Mouse (Mus musculus): ENCODE data around the gene Sh3rf1. TPM values are rescaled to one million over a fixed set of nuclear protein-coding genes. Genes with fewer than 3 reads are reported as not detected.

Gene Sh3rf1
- polyA plus RNA-seq, 2 experiments = 8.8 to 12.8 TPM

GRCm38 (mm10) chr8:61391058-61391434 lies 167.4 kb downstream of the Sh3rf1 start:
- H3K27ac ChIP-seq (replicated peaks; ENCODE audit: low read depth, low read length) = 0 out of 2 replicates have a peak overlapping the region, but pooled peaks have one; percentile 40
- H3K27me3 ChIP-seq (ENCODE audit: control insufficient read depth, insufficient read depth, low read length) = no peaks in the 10 kb centered on the region
- no peak overlapping the region for H3K9ac ChIP-seq (ENCODE audit: low read depth, low read length, severe bottlenecking)
- no peak overlapping the region for H3K4me3 ChIP-seq (replicated peaks; ENCODE audit: low read length)
- peak; percentile 81 for ATAC-seq (ENCODE audit: low FRiP score, low read depth)
- H3K9me3 ChIP-seq (ENCODE audit: control insufficient read depth, low read length) = no peaks in the 10 kb centered on the region
- no peak for TF ChIP-seq POLR2A (IDR thresholded peaks at IDR 0.05; ENCODE audit: borderline replicate concordance, extremely low read depth, insufficient read depth, insufficient read length)
- peak; percentile 82 for DNase-seq (ENCODE audit: low spot score)
- 47% methylated on average over 12 of the region's 13 CpGs for WGBS
- no peak overlapping the region for H3K4me2 ChIP-seq (replicated peaks; ENCODE audit: low read depth, low read length, severe bottlenecking)
- peaks cover 10% of the 10 kb centered on the region for H3K36me3 ChIP-seq (ENCODE audit: control insufficient read depth, insufficient read depth, low read length)
- peaks cover 33% of the 10 kb centered on the region for H3K4me1 ChIP-seq (ENCODE audit: control insufficient read depth, insufficient read depth, low read length)

- ATAC-seq (ENCODE audit: low FRiP score, low read depth) (no peak), DNase-seq (ENCODE audit: low spot score) (no peak)
- no peaks in the 10 kb centered on the region for H3K27me3 ChIP-seq (ENCODE audit: control insufficient read depth, insufficient read depth, low read length)
- H3K27ac ChIP-seq (replicated peaks; ENCODE audit: low read depth, low read length) = no peak overlapping the region
- H3K4me3 ChIP-seq (replicated peaks; ENCODE audit: low read length) = no peak overlapping the region
- no peak overlapping the region for H3K4me2 ChIP-seq (replicated peaks; ENCODE audit: low read depth, low read length, severe bottlenecking)
- H3K4me1 ChIP-seq (ENCODE audit: control insufficient read depth, insufficient read depth, low read length) = peaks cover 4% of the 10 kb centered on the region; the same call in 1 of the 2 replicates
- H3K36me3 ChIP-seq (ENCODE audit: control insufficient read depth, insufficient read depth, low read length) = peaks cover 10% of the 10 kb centered on the region
- H3K9me3 ChIP-seq (ENCODE audit: control insufficient read depth, low read length) = no peaks in the 10 kb centered on the region
- H3K9ac ChIP-seq (ENCODE audit: low read depth, low read length, severe bottlenecking) = no peak overlapping the region
- no peak for TF ChIP-seq POLR2A (IDR thresholded peaks at IDR 0.05; ENCODE audit: borderline replicate concordance, extremely low read depth, insufficient read depth, insufficient read length)
- 75% methylated on average over 2 of the region's 2 CpGs for WGBS
Measured at GRCm38 (mm10) chr8:61397139-61397538, 173.5 kb downstream of the Sh3rf1 start.

- ATAC-seq (ENCODE audit: low FRiP score, low read depth) = no peak
Measured at GRCm38 (mm10) chr8:61397755-61398154, 174.1 kb downstream of the Sh3rf1 start.

GRCm38 (mm10) chr8:61402861-61403260 lies 179.2 kb downstream of the Sh3rf1 start:
- no peaks in the 10 kb centered on the region for H3K36me3 ChIP-seq (ENCODE audit: control insufficient read depth, insufficient read depth, low read length)
- ATAC-seq (ENCODE audit: low FRiP score, low read depth) (no peak), DNase-seq (ENCODE audit: low spot score) (no peak)
- no peak for TF ChIP-seq POLR2A (IDR thresholded peaks at IDR 0.05; ENCODE audit: borderline replicate concordance, extremely low read depth, insufficient read depth, insufficient read length)
- no peaks in the 10 kb centered on the region for H3K27me3 ChIP-seq (ENCODE audit: control insufficient read depth, insufficient read depth, low read length)
- WGBS = 86% methylated on average over 7 of the region's 7 CpGs
- H3K9ac ChIP-seq (ENCODE audit: low read depth, low read length, severe bottlenecking) = no peak overlapping the region
- H3K4me2 ChIP-seq (replicated peaks; ENCODE audit: low read depth, low read length, severe bottlenecking) = no peak overlapping the region
- H3K27ac ChIP-seq (replicated peaks; ENCODE audit: low read depth, low read length) = 0 out of 2 replicates have a peak overlapping the region, but pooled peaks have one; percentile 26
- no peak overlapping the region for H3K4me3 ChIP-seq (replicated peaks; ENCODE audit: low read length)
- H3K4me1 ChIP-seq (ENCODE audit: control insufficient read depth, insufficient read depth, low read length) = peaks cover 14% of the 10 kb centered on the region
- no peaks in the 10 kb centered on the region for H3K9me3 ChIP-seq (ENCODE audit: control insufficient read depth, low read length)

More at GRCm38 (mm10) chr8:61397755-61398154, 174.1 kb downstream of the Sh3rf1 start:
- Histone ChIP-seq H3K4me2 (replicated peaks; ENCODE audit: low read depth, low read length, severe bottlenecking) (no peak overlapping the region), H3K4me1 (ENCODE audit: control insufficient read depth, insufficient read depth, low read length) (no peaks in the 10 kb centered on the region), H3K4me3 (replicated peaks; ENCODE audit: low read length) (no peak overlapping the region), H3K36me3 (ENCODE audit: control insufficient read depth, insufficient read depth, low read length) (peaks cover 10% of the 10 kb centered on the region), H3K9ac (ENCODE audit: low read depth, low read length, severe bottlenecking) (no peak overlapping the region), H3K9me3 (ENCODE audit: control insufficient read depth, low read length) (no peaks in the 10 kb centered on the region), H3K27me3 (ENCODE audit: control insufficient read depth, insufficient read depth, low read length) (no peaks in the 10 kb centered on the region), H3K27ac (replicated peaks; ENCODE audit: low read depth, low read length) (no peak overlapping the region)
- TF ChIP-seq POLR2A (IDR thresholded peaks at IDR 0.05; ENCODE audit: borderline replicate concordance, extremely low read depth, insufficient read depth, insufficient read length) = no peak
- 90% methylated on average over 7 of the region's 7 CpGs for WGBS
- DNase-seq (ENCODE audit: low spot score) = no peak

GRCm38 (mm10) chr8:61403266-61404177 lies 179.8 kb downstream of the Sh3rf1 start:
- no peak overlapping the region for H3K9ac ChIP-seq (ENCODE audit: low read depth, low read length, severe bottlenecking)
- no peaks in the 10 kb centered on the region for H3K27me3 ChIP-seq (ENCODE audit: control insufficient read depth, insufficient read depth, low read length)
- H3K4me2 ChIP-seq (replicated peaks; ENCODE audit: low read depth, low read length, severe bottlenecking) = no peak overlapping the region
- H3K36me3 ChIP-seq (ENCODE audit: control insufficient read depth, insufficient read depth, low read length) = no peaks in the 10 kb centered on the region
- DNase-seq (ENCODE audit: low spot score) (peak; percentile 33), ATAC-seq (ENCODE audit: low FRiP score, low read depth) (peak; percentile 58)
- H3K9me3 ChIP-seq (ENCODE audit: control insufficient read depth, low read length) = no peaks in the 10 kb centered on the region
- WGBS = 28% methylated on average over 6 of the region's 6 CpGs
- H3K27ac ChIP-seq (replicated peaks; ENCODE audit: low read depth, low read length) = 0 out of 2 replicates have a peak overlapping the region, but pooled peaks have one; percentile 28
- no peak overlapping the region for H3K4me3 ChIP-seq (replicated peaks; ENCODE audit: low read length)
- TF ChIP-seq POLR2A (IDR thresholded peaks at IDR 0.05; ENCODE audit: borderline replicate concordance, extremely low read depth, insufficient read depth, insufficient read length) = no peak
- peaks cover 14% of the 10 kb centered on the region for H3K4me1 ChIP-seq (ENCODE audit: control insufficient read depth, insufficient read depth, low read length)

Data from limb, embryonic 14.5 days (tissue).